Mouse (Mus musculus) small intestine, adult 2 months (tissue): Measurements from ENCODE around the gene Plekhb2.

Source experiments
- CTCF ChIP-seq: fragments of 200-500 bp; IDR thresholded peaks from 2 replicates; pipeline ENCODE4 v1.5.1; 2012; ENCODE audit warnings: low read depth, mild to moderate bottlenecking, control low read depth, inconsistent platforms, low read length, moderate library complexity, mixed read lengths; ENCODE audit not compliant: insufficient replicate concordance, insufficient read length; ENCODE audit errors: extremely low read depth
- POLR2A ChIP-seq: fragments of 200-500 bp; IDR thresholded peaks from 2 replicates; pipeline ENCODE4 v1.6.1; 2012; ENCODE audit warnings: low read depth, mild to moderate bottlenecking, control low read depth, inconsistent platforms, low read length, moderate library complexity

DNA sequence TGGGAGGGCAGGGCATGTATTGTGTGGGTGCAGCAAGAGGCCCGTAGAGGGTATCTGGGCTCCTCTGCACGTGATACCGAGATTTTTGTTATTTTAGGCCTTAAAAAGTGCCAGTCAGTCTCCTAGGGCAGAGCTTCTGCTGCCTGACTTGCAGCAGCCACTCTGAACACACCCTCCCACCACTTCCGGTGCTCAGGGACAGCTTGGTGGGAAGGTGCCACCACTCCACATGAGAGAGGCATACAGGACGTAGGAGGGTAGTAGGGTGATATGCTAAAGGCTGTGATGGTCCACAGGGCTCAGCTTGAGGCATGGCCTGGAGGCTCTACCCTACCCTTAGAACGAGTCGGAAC, 47.5 kb upstream of the Plekhb2 start:
- no peak for TF ChIP-seq POLR2A
- TF ChIP-seq CTCF = no peak
